Mouse (Mus musculus) heart, embryonic 10.5 days (tissue): ENCODE data around the gene Pcsk4. TPM values are rescaled to one million over a fixed set of nuclear protein-coding genes. Genes with fewer than 3 reads are reported as not detected.

Source experiments
- DNase-seq: peaks from one replicate; pipeline ENCODE4 v3.0.0-alpha.2; 2017; ENCODE audit warnings: low spot score
- H3K27ac ChIP-seq: fragments of 300-500 bp; sonication (generic); 2 replicates; pipeline ENCODE4 v1.5.1; 2016; ENCODE audit warnings: mild to moderate bottlenecking
- H3K27me3 ChIP-seq: fragments of 300-500 bp; sonication (generic); 2 replicates; pipeline ENCODE4 v1.6.1; 2016; ENCODE audit warnings: mild to moderate bottlenecking; ENCODE audit not compliant: poor library complexity, insufficient read depth, severe bottlenecking
- H3K36me3 ChIP-seq: fragments of 300-500 bp; sonication (generic); 2 replicates; pipeline ENCODE4 v1.6.1; 2016; ENCODE audit warnings: mild to moderate bottlenecking, moderate library complexity
- H3K4me1 ChIP-seq: fragments of 300-500 bp; sonication (generic); 2 replicates; pipeline ENCODE4 v1.6.1; 2016; ENCODE audit warnings: mild to moderate bottlenecking
- H3K4me3 ChIP-seq: fragments of 300-500 bp; sonication (generic); 2 replicates; pipeline ENCODE4 v1.5.1; 2016; ENCODE audit warnings: mild to moderate bottlenecking, moderate library complexity
- H3K9me3 ChIP-seq: fragments of 300-500 bp; sonication (generic); 2 replicates; pipeline ENCODE4 v1.6.1; 2016; ENCODE audit warnings: mild to moderate bottlenecking, moderate library complexity
- WGBS: fragments of 180-500 bp; shearing (Covaris S2); methylation state at CpG from one replicate; pipeline ENCODE4 v1.1.7; 2016; 5-methylcytosine and 5-hydroxymethylcytosine counted together
- microRNA-seq: library from miRNA; unstranded; fragments of <30 nt; microRNA quantifications from one replicate; pipeline ENCODE4, GENCODE M21; 2017
- polyA plus RNA-seq: library from polyadenylated mRNA; unstranded; fragments of >200 nt; fragmentation: Nextera tagmentation; extraction: Ambion mirVana; gene quantifications from 2 replicates; pipeline ENCODE4 v1.2.1, GENCODE M21; 2016

Gene Pcsk4
- polyA plus RNA-seq, 1 experiment from 2014 or later, result 4.0 TPM

GRCm38 (mm10) chr10:80282481-80283441 lies 46.5 kb downstream of the Pcsk4 start:
- Histone ChIP-seq H3K27me3 (no peaks in the 10 kb centered on the region), H3K4me3 (no peak overlapping the region), H3K27ac (no peak overlapping the region), H3K9me3 (no peaks in the 10 kb centered on the region), H3K4me1 (peaks cover 12% of the 10 kb centered on the region; the same call in 1 of the 2 replicates), H3K36me3 (peaks cover 98% of the 10 kb centered on the region)
- DNase-seq, result no peak
- 86% methylated on average over 20 of the region's 20 CpGs for WGBS

- peaks cover 10% of the 10 kb centered on the region; the same call in 1 of the 2 replicates for H3K4me1 ChIP-seq
- no peaks in the 10 kb centered on the region for H3K27me3 ChIP-seq
- no peaks in the 10 kb centered on the region for H3K9me3 ChIP-seq
- H3K27ac ChIP-seq, result no peak overlapping the region
- peaks cover 98% of the 10 kb centered on the region for H3K36me3 ChIP-seq
- no peak overlapping the region for H3K4me3 ChIP-seq
- 79% methylated on average over 8 of the region's 8 CpGs for WGBS
- no peak for DNase-seq
Measured at GRCm38 (mm10) chr10:80281921-80282371, 47.4 kb downstream of the Pcsk4 start.

- no peaks in the 10 kb centered on the region for H3K9me3 ChIP-seq
- no peaks in the 10 kb centered on the region for H3K27me3 ChIP-seq
- no peak overlapping the region for H3K27ac ChIP-seq
- H3K36me3 ChIP-seq, result peaks cover 98% of the 10 kb centered on the region
- 74% methylated on average over 7 of the region's 7 CpGs for WGBS
- H3K4me3 ChIP-seq, result no peak overlapping the region
- no peak for DNase-seq
- H3K4me1 ChIP-seq, result peaks cover 10% of the 10 kb centered on the region; the same call in 1 of the 2 replicates
Measured at GRCm38 (mm10) chr10:80281304-80281703, 48.0 kb downstream of the Pcsk4 start.

GRCm38 (mm10) chr10:80279273-80279672 lies 50.0 kb downstream of the Pcsk4 start:
- no peak overlapping the region for H3K27ac ChIP-seq
- peaks cover 97% of the 10 kb centered on the region for H3K36me3 ChIP-seq
- peaks cover 10% of the 10 kb centered on the region; the same call in 1 of the 2 replicates for H3K4me1 ChIP-seq
- H3K9me3 ChIP-seq, result no peaks in the 10 kb centered on the region
- no peak overlapping the region for H3K4me3 ChIP-seq
- DNase-seq, result no peak
- 93% methylated on average over 12 of the region's 12 CpGs for WGBS
- no peaks in the 10 kb centered on the region for H3K27me3 ChIP-seq

- Histone ChIP-seq H3K36me3 (peaks cover 97% of the 10 kb centered on the region), H3K4me3 (no peak overlapping the region), H3K27ac (no peak overlapping the region), H3K9me3 (no peaks in the 10 kb centered on the region), H3K27me3 (no peaks in the 10 kb centered on the region), H3K4me1 (peaks cover 13% of the 10 kb centered on the region; the same call in 1 of the 2 replicates)
- DNase-seq, result no peak
- WGBS, result 94% methylated on average over 9 of the region's 9 CpGs
Measured at GRCm38 (mm10) chr10:80278390-80278789, 50.9 kb downstream of the Pcsk4 start.

GRCm38 (mm10) chr10:80276238-80276637 lies 53.1 kb downstream of the Pcsk4 start:
- Histone ChIP-seq H3K9me3 (no peaks in the 10 kb centered on the region), H3K27ac (no peak overlapping the region), H3K27me3 (no peaks in the 10 kb centered on the region), H3K4me3 (no peak overlapping the region), H3K36me3 (peaks cover 91% of the 10 kb centered on the region), H3K4me1 (peaks cover 16% of the 10 kb centered on the region)
- DNase-seq, result no peak
- 87% methylated on average over 5 of the region's 5 CpGs for WGBS

GRCm38 (mm10) chr10:80273847-80274246 lies 55.5 kb downstream of the Pcsk4 start:
- 90% methylated on average over 3 of the region's 3 CpGs for WGBS
- Histone ChIP-seq H3K36me3 (peaks cover 85% of the 10 kb centered on the region), H3K4me1 (peaks cover 33% of the 10 kb centered on the region), H3K4me3 (no peak overlapping the region), H3K27ac (no peak overlapping the region), H3K9me3 (no peaks in the 10 kb centered on the region), H3K27me3 (no peaks in the 10 kb centered on the region)
- no peak for DNase-seq

- peaks cover 50% of the 10 kb centered on the region for H3K4me1 ChIP-seq
- peak overlapping the region; percentile 59 for H3K27ac ChIP-seq
- H3K4me3 ChIP-seq, result no peak overlapping the region
- no peak for DNase-seq
- H3K27me3 ChIP-seq, result no peaks in the 10 kb centered on the region
- peaks cover 81% of the 10 kb centered on the region for H3K36me3 ChIP-seq
- 85% methylated on average over 8 of the region's 8 CpGs for WGBS
- H3K9me3 ChIP-seq, result no peaks in the 10 kb centered on the region
Measured at GRCm38 (mm10) chr10:80271870-80272585, 57.3 kb downstream of the Pcsk4 start.

Small RNA genes within 50 kb of the gene (microRNA-seq; reads per million reads assigned to microRNA genes)
- 0.76 reads per million for gene Mir6911

Other genes with a start within 250 kb of the Pcsk4 start
- 14.8 and 15.6 TPM in 2 replicates for gene Sbno2, start 223.9 kb downstream of the Pcsk4 start, polyA plus RNA-seq
- 12.4 and 17.8 TPM in 2 replicates for gene Stk11, start 213.7 kb downstream of the Pcsk4 start, polyA plus RNA-seq
- 689 and 872 TPM in 2 replicates for gene Atp5d, start 190.9 kb downstream of the Pcsk4 start, polyA plus RNA-seq
- gene Cbarp, start 188.7 kb downstream of the Pcsk4 start, polyA plus RNA-seq, result 2.0 and 4.0 TPM in 2 replicates
- 16.1 and 24.4 TPM in 2 replicates for gene Midn, start 181.2 kb downstream of the Pcsk4 start, polyA plus RNA-seq
- 85.7 and 98.0 TPM in 2 replicates for gene Cirbp, start 163.5 kb downstream of the Pcsk4 start, polyA plus RNA-seq
- gene 1600002K03Rik, start 156.6 kb downstream of the Pcsk4 start, polyA plus RNA-seq, result 11.7 and 13.9 TPM in 2 replicates
- gene Efna2, start 150.0 kb downstream of the Pcsk4 start, polyA plus RNA-seq, result 14.9 and 20.6 TPM in 2 replicates
- gene Mum1, start 103.1 kb downstream of the Pcsk4 start, polyA plus RNA-seq, result 56.4 and 76.5 TPM in 2 replicates
- gene Ndufs7, start 80.4 kb downstream of the Pcsk4 start, polyA plus RNA-seq, result 432 and 538 TPM in 2 replicates
- 61.2 and 72.0 TPM in 2 replicates for gene Gamt, start 68.5 kb downstream of the Pcsk4 start, polyA plus RNA-seq
- 40.2 and 58.0 TPM in 2 replicates for gene Dazap1, start 68.0 kb downstream of the Pcsk4 start, polyA plus RNA-seq
- 774 and 882 TPM in 2 replicates for gene Rps15, start 37.0 kb downstream of the Pcsk4 start, polyA plus RNA-seq
- gene Apc2, start 33.5 kb downstream of the Pcsk4 start, polyA plus RNA-seq, result 0.74 and 0.78 TPM in 2 replicates
- gene 2310011J03Rik, start 9.0 kb downstream of the Pcsk4 start, polyA plus RNA-seq, result 41.3 and 46.8 TPM in 2 replicates
- gene Reep6, start 455 bp upstream of the Pcsk4 start, polyA plus RNA-seq, result 7.1 and 18.3 TPM in 2 replicates
- gene Adamtsl5, start 18.9 kb upstream of the Pcsk4 start, polyA plus RNA-seq, result 1.3 and 1.9 TPM in 2 replicates
- 0.16 TPM in 1 of 2 replicates, not detected in the other for gene Plk5, start 27.0 kb upstream of the Pcsk4 start, polyA plus RNA-seq
- gene Mex3d, start 58.2 kb upstream of the Pcsk4 start, polyA plus RNA-seq, result 2.1 and 5.0 TPM in 2 replicates
- 237 and 315 TPM in 2 replicates for gene Mbd3, start 70.1 kb upstream of the Pcsk4 start, polyA plus RNA-seq
- gene Uqcr11, start 77.3 kb upstream of the Pcsk4 start, polyA plus RNA-seq, result 973 and 1,195 TPM in 2 replicates
- gene Tcf3, start 104.1 kb upstream of the Pcsk4 start, polyA plus RNA-seq, result 80.6 and 140 TPM in 2 replicates
- 0.44 TPM in 1 of 2 replicates, not detected in the other for gene Onecut3, start 165.3 kb upstream of the Pcsk4 start, polyA plus RNA-seq
- 0.31 and 0.32 TPM in 2 replicates for gene Atp8b3, start 209.6 kb upstream of the Pcsk4 start, polyA plus RNA-seq
- gene Rexo1, start 232.1 kb upstream of the Pcsk4 start, polyA plus RNA-seq, result 25.1 and 26.9 TPM in 2 replicates
- 7.9 and 8.1 TPM in 2 replicates for gene Klf16, start 247.8 kb upstream of the Pcsk4 start, polyA plus RNA-seq